Mouse (Mus musculus) lung, embryonic 16.5 days (tissue): ENCODE data around the gene Wnt16. TPM values are rescaled to one million over a fixed set of nuclear protein-coding genes. Genes with fewer than 3 reads are reported as not detected.

Source experiments
- ATAC-seq: fragments of 200-750 bp; cut with Nextera tagmentation; 2 replicates; pipeline ENCODE4 v1.8.0; 2017; ENCODE audit warnings: low read depth, mild to moderate bottlenecking, moderate library complexity
- H3K27ac ChIP-seq: fragments of 300-500 bp; sonication (generic); 2 replicates; pipeline ENCODE4 v1.5.1; 2014; ENCODE audit warnings: mild to moderate bottlenecking, control low read depth, low read length
- H3K27me3 ChIP-seq: fragments of 300-500 bp; sonication (generic); 2 replicates; pipeline ENCODE4 v1.6.1; 2014; ENCODE audit warnings: low read depth, low read length, mixed read lengths; ENCODE audit not compliant: control insufficient read depth, insufficient read depth
- H3K36me3 ChIP-seq: fragments of 300-500 bp; sonication (generic); 2 replicates; pipeline ENCODE4 v1.6.1; 2014; ENCODE audit warnings: low read length; ENCODE audit not compliant: control insufficient read depth, insufficient read depth
- H3K4me1 ChIP-seq: fragments of 300-500 bp; sonication (generic); replicated peaks from 2 replicates; pipeline ENCODE4 v1.6.1; 2014; ENCODE audit warnings: low read length, mixed read lengths; ENCODE audit not compliant: control insufficient read depth, insufficient read depth
- H3K4me2 ChIP-seq: fragments of 300-500 bp; sonication (generic); 2 replicates; pipeline ENCODE4 v1.6.1; 2014; ENCODE audit warnings: low read depth, low read length, control low read depth
- H3K4me3 ChIP-seq: fragments of 300-500 bp; sonication (generic); 2 replicates; pipeline ENCODE4 v1.5.1; 2014; ENCODE audit warnings: mild to moderate bottlenecking, low read length, control low read depth
- H3K9ac ChIP-seq: fragments of 300-500 bp; sonication (generic); 2 replicates; pipeline ENCODE4 v1.6.1; 2014; ENCODE audit warnings: low read length, control low read depth
- H3K9me3 ChIP-seq: fragments of 300-500 bp; sonication (generic); 2 replicates; pipeline ENCODE4 v1.6.1; 2016; ENCODE audit warnings: low read length; ENCODE audit not compliant: control insufficient read depth
- WGBS: fragments of 180-500 bp; shearing (Covaris S2); extraction: QIAGEN DNeasy Blood & Tissue Kit; methylation state at CpG from one replicate; pipeline ENCODE4 v1.1.7; 2014; 5-methylcytosine and 5-hydroxymethylcytosine counted together
- polyA plus RNA-seq: library from polyadenylated mRNA; unstranded; fragments of >200 nt; fragmentation: Nextera tagmentation; extraction: Ambion mirVana; gene quantifications from 2 replicates; pipeline ENCODE4 v1.2.1, GENCODE M21; 2015

Wnt16 gene
- polyA plus RNA-seq, 1 experiment from 2014 or later = 0.18 TPM

DNA sequence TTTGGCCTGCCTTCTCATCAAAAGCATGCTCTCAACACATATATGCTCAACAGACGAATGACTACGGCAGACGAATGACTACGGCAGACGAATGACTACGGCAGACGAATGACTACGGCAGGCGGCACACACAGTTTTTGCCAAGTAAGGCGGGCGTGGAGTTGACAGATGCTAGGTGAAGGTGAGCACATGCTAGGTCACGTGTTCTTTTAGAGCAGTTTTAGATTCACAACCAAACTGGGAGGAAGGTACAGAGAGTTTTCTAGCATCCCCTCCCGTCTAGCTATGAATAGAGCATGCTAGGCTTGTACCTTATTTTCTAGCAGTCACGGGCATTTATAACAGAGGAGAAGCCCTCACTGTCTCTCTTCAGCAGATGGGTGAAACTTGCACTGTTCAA lies 52.8 kb downstream of the Wnt16 start:
- Histone ChIP-seq H3K9ac (no peak overlapping the region), H3K9me3 (no peaks in the 10 kb centered on the region), H3K4me3 (no peak overlapping the region), H3K4me2 (no peak overlapping the region), H3K27ac (no peak overlapping the region), H3K27me3 (no peaks in the 10 kb centered on the region), H3K4me1 (peaks cover 6% of the 10 kb centered on the region; the same call in 1 of the 2 replicates), H3K36me3 (peaks cover 10% of the 10 kb centered on the region; the same call in 1 of the 2 replicates)
- WGBS = 94% methylated on average over 14 of the region's 14 CpGs
- no peak for ATAC-seq

DNA sequence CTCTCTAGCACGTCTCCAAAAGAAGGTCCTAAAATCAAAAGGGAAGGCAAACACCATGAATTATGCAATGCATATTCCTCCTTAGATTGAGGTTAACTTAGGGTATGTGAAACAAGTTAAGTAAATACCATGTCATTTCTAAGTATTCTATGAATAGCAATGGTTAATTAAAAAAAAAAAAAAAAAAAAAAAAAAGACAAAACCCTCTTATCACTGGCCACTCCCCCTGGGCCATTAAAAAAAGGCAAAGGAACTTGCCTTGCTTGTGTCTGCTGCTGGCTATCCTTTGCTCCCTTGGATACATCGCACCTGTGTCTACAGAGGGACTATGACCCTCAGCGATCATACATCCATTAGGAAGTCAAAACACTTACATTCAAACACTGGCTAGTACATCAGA lies 55.3 kb downstream of the Wnt16 start:
- WGBS = 50% methylated on average over 3 of the region's 3 CpGs
- ATAC-seq = no peak
- Histone ChIP-seq H3K9ac (no peak overlapping the region), H3K36me3 (peaks cover 5% of the 10 kb centered on the region; the same call in 1 of the 2 replicates), H3K27me3 (no peaks in the 10 kb centered on the region), H3K4me1 (peaks cover 12% of the 10 kb centered on the region; the same call in 1 of the 2 replicates), H3K4me2 (no peak overlapping the region), H3K9me3 (no peaks in the 10 kb centered on the region), H3K4me3 (no peak overlapping the region), H3K27ac (no peak overlapping the region)

GRCm38 (mm10) chr6:22343706-22344105 lies 55.7 kb downstream of the Wnt16 start:
- ATAC-seq = no peak
- H3K9me3 ChIP-seq = no peaks in the 10 kb centered on the region
- H3K27me3 ChIP-seq = no peaks in the 10 kb centered on the region
- 76% methylated on average over 6 of the region's 6 CpGs for WGBS
- H3K27ac ChIP-seq = no peak overlapping the region
- no peak overlapping the region for H3K4me2 ChIP-seq
- no peak overlapping the region for H3K4me3 ChIP-seq
- no peak overlapping the region for H3K9ac ChIP-seq
- peaks cover 3% of the 10 kb centered on the region; the same call in 1 of the 2 replicates for H3K36me3 ChIP-seq
- H3K4me1 ChIP-seq = peaks cover 12% of the 10 kb centered on the region; the same call in 1 of the 2 replicates

GRCm38 (mm10) chr6:22344443-22344842 lies 56.4 kb downstream of the Wnt16 start:
- H3K27me3 ChIP-seq = no peaks in the 10 kb centered on the region
- H3K9ac ChIP-seq = no peak overlapping the region
- H3K9me3 ChIP-seq = no peaks in the 10 kb centered on the region
- H3K4me1 ChIP-seq = peaks cover 12% of the 10 kb centered on the region; the same call in 1 of the 2 replicates
- no peak for ATAC-seq
- no peak overlapping the region for H3K4me3 ChIP-seq
- no peaks in the 10 kb centered on the region for H3K36me3 ChIP-seq
- 49% methylated on average over 6 of the region's 6 CpGs for WGBS
- no peak overlapping the region for H3K27ac ChIP-seq
- H3K4me2 ChIP-seq = no peak overlapping the region

DNA sequence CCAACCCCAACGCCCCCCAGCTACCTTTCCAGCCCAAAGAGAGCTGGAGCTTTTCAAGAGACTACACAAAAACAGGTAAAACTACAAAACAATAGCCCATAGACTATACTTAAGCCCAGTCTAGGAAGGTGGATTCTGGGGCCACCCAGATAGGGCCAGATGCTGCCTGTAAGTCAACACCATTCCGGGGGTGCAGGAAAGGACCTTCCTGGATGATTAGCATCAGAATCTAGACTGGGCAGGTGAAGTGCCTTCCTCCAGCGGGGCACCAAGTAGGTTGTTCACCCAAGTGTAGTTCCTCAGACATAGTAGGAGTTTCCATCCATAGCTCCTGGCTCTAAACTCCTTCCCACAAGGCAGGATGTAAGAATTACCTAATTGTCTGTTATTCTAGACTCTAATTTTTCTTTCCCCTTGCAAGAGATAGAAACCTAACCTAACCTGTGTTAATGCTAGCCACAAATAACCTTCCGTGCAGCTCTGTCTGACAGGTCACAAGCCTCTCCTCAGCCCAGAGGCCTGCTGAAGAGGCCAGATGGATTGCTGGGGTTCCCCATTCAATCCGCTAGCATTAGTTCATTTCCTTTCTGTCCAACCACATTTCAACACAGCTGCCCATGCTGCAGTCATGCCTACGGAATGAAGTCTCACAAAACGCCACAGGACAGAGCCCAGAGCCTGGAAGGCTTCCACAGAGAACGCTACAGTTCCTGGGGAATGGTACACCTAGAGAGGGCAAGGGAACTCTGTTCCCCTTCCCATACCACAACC lies 59.3 kb downstream of the Wnt16 start:
- Histone ChIP-seq H3K9ac (no peak overlapping the region), H3K4me3 (no peak overlapping the region), H3K4me2 (no peak overlapping the region), H3K9me3 (no peaks in the 10 kb centered on the region), H3K4me1 (peaks cover 18% of the 10 kb centered on the region; the same call in 1 of the 2 replicates), H3K27ac (no peak overlapping the region), H3K36me3 (no peaks in the 10 kb centered on the region), H3K27me3 (no peaks in the 10 kb centered on the region)
- ATAC-seq = no peak
- WGBS = 66% methylated on average over 8 of the region's 8 CpGs

Other genes starting within 250 kb of the Wnt16 start
- 63.5 and 76.4 TPM in 2 replicates for gene Fam3c, start 68.0 kb downstream of the Wnt16 start, polyA plus RNA-seq